Mouse (Mus musculus) adipocyte (in vitro differentiated cells): ENCODE measurements at regions not wholly inside any gene's neighbourhood (a gene's known extent, or its start where the extent isn't known, plus 50 kb on each side); places are given as distances from the start of the nearest gene placed in this dataset.

ENCODE experiments used
- DNase-seq: peaks from one replicate; pipeline ENCODE4 v3.0.0-alpha.2; 2016; ENCODE audit warnings: low spot score

DNA sequence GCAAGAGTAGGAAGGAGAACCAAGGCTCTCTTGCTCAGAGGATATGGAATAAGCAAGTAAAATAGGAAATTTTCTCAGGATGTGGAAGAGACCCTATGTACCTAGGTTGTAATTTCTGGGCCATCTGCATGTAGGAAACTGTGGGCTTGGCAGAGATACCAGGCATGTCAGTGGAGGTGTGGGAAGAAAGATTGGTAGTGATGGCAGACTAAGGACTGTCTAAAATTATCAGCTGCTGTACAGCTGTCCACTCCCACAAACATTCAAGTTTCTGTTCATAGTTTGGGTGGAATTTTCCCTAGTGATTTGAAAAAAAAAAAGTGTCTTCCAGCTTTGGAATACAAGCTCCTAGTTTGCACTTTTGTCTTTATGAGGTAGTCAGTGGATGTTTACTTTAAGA is 744.7 kb downstream of the Dhx35 start:
- no peak for DNase-seq

- DNase-seq = no peak
Observed at GRCm38 (mm10) chr2:159557567-159557966, 763.0 kb downstream of the Dhx35 start.

GRCm38 (mm10) chr2:159565255-159565654 is 768.7 kb downstream of the Gm826 start:
- DNase-seq = no peak

DNA sequence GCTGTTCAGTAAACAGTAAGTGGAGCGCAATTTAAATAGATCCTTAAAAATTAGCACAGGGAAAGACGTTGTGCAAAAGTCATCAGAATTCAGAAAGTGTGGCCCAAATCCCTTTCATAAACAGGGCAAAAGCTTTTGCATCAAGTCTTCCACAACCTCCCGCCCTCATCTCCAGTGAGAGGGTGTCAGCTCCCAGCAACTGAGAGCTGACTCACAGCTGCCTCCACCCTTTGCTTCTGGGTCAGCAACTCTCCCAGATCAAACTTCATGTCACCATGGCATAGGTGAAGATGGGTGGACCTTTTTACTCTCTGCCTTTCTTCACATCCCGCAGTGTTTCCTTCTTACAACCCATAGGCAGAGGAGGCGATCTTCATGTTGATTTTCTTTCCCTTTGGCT is 768.0 kb downstream of the Gm826 start:
- DNase-seq = peak; percentile 7

GRCm38 (mm10) chr2:159566461-159566860 is 767.5 kb downstream of the Gm826 start:
- DNase-seq = peak; percentile 53

GRCm38 (mm10) chr2:159568391-159568790 is 765.6 kb downstream of the Gm826 start:
- DNase-seq = no peak

DNA sequence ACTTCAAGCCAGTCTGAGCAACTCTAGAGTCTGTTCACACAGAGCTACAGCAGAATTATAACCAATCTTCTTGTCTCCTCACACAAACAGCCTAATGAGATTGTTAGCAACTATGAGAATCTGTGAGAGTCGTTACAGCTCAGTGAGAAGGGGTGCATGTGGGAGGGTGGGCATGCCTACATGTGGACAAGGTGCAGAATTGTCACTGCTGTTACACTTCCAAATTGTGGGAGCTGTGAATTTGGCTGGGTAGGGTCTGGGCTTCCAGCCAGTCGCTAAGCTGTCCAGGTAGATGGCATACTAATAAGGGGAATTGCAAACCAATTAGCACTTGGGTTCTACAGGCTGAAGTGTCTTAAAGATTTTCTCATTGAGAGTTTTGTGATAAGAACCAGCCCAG is 762.1 kb downstream of the Gm826 start:
- DNase-seq = no peak

GRCm38 (mm10) chr2:159575271-159575670 is 758.7 kb downstream of the Gm826 start:
- no peak for DNase-seq

DNA sequence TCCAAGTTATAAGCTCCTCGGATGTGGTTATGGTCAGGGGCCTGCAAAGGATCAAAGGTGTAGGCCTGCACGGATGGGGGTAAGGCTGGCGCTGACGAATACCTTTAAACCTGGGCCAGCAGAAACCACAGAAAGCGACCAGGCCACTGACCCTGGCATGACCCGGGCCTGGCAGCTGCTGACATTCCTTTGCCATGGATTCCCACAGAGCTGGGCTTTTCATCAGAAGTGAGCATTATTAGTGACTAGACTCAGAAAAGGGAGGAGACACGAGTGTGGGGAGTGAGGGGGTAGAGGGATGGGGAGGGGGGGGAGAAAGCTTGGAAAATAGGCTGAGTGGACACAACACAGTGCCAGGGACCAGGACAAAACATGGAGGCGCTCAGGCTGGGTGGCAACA is 750.9 kb downstream of the Gm826 start:
- DNase-seq = no peak

DNA sequence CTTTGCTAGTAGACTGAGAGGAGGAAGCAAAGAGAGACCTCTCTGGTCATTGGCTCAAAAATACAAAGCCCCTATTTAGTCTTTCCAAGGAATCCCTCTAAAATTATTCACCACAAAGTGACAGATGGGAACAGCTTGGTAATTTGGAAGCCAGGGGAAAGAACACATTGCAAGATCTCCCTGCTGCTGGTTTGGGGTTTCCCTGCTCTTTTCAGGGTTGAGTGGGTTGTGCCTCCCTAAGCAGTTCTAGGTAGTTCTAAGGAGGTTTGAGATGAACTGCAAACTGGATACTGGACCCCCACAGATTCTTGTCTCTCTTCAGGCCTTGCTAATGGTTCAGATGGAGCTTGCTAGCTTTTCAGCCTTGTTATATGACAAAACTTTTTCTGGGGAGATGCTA is 749.3 kb downstream of the Gm826 start:
- no peak for DNase-seq

DNA sequence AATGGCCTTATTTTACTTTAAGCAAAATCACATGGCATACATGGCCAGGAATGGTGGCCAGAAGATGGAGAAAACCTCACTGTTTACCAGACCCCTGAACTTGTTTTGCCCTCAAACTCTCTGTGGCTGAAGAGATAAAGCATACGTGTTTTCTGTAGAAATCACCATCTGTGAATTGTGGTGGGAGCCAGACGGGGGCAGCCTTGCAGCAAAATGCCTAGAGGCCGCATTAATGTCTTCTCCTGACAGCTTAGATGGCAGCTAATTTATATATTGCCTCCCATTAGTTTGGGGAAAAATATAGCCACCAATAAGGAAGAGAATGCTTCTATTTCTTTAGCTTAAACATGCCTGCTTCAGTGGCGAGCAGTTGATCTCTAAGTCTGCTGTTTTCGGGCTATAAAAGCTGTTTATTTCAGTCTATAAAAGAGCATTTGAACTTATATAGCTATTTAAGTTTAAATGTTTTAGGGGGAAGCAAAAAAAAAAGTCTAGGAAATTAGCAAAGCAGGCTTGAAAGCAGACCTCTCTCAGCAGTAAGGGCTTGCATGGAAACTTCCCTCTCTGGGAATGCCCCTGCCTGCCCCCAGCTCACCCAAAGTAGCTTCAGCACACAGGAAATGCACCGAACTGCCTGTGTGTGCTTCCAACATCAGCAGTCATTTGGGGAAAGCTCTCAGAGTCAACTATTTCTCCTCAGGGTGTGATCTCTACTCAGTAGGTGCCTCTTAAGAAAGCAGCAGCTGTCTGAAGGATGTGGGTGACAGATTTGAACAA is 747.1 kb downstream of the Gm826 start:
- DNase-seq = peak; percentile 47

- peak; percentile 28 for DNase-seq
Observed at GRCm38 (mm10) chr2:159591396-159592124, 742.4 kb downstream of the Gm826 start.

DNA sequence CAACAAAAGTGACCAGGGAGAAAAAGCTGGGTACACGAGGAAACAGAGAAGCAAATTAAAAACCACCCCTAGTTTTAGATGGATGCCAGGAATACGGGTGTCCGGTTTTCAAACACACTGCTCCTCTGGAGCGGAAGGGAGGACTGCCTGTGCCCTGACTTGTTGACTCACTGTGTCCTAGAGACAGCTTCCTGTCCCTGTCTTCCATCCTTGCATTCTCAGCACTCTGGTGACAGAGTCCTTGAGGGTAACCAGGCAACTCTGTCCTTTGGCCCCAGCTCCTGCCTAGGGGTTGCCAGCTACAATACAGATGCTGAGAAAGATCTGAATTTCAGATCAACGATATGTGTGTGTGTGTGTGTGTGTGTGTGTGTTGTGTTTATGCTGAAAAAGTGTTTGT is 741.1 kb downstream of the Gm826 start:
- no peak for DNase-seq

DNA sequence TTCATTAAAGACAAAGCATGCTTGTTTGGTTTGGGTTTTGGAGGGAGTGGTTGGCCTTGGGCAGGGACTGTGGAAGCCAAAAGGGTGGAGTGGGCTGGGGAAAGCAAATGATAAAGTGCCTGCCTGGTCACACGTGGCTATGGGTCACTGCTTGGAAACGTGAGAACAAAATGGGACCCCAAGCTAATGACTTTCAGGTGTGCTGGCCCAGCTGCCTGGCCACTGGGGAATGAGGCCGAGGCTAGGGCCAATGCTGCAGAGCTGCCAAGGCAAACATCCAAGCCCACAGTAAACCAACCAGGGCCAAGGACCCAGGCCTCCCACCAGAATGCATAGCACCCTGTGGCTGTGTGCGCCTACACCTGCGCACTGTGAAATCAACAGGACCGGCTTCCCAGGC is 737.7 kb downstream of the Gm826 start:
- no peak for DNase-seq

- no peak for DNase-seq
Observed at GRCm38 (mm10) chr2:159598080-159598479, 735.9 kb downstream of the Gm826 start.

DNA sequence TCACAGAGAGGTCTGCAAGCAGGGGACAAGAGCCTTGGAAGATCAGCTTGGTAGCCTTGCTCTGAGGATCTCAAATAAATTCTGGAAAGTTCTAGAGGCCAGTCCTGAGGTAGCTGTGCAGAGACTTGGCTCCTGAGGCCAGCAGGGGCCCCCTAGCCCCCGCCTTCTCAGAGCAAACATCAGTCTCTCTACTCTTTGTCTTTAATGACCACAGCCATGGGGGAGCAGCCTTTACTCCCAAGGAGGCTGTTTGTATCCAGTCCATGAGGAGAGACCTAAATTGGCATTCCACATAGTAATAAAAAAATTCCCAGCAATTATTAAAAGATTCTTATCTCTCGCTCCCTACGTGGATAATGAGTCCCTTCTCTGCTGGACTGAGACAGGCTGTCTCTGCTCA is 726.8 kb downstream of the Gm826 start:
- no peak for DNase-seq

DNA sequence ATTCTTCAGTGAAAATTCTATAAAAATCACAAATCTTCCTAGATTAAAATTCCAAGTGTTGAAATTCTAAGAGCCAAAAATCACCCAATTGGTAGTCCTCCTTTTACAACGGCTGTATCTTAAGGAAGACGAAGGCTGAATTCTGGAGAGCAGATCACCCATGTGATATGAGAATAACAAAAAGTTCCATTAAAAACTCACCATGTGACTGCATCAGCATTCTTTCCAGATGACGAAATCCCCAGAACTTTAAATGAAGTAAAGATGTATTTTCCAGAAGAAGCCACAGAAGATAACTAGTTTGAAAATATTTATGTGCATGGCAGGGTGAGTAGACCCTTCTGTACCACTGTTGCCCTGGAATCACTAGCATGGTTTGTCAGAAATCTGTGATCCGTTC is 723.5 kb downstream of the Gm826 start:
- DNase-seq = no peak

DNA sequence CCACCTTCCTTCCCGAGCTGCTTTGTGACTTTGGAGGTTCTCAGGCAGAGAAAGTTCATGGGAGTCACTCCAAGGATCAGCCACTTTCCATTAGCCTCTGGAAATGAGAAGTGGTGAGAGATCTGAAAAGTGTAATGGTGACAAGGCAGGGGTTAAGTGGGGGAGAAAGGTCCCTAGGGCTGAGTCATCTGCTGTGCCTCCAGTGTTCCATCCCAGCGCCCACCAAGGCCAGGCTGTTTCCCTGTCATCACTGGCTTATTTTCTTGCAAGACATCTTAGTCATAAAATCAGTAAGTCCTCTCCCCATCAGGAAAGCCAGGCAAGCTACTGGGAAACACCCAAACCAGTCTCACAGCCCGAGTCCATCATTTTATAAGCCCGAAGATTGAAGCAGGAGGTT is 717.3 kb downstream of the Gm826 start:
- DNase-seq = no peak

DNA sequence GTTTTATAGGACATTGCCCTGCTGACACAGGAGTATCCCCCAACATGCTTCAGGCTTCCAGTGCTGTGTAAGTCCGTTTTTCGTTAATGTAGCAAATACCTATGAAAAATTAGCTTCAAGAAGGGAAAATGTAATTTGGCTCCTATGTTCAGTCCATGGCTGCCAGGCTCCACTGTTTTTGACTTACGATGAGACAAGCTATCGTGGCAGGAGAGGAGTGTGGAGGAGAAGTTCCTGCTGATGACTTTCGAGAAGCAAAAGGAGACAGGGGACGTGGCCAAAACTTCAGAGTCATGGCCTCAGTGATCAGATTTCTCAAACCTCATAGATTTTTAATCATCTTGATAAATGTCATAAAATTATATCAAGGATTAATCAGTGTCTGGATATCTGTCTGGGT is 712.7 kb downstream of the Gm826 start:
- DNase-seq = no peak

- DNase-seq = no peak
Observed at GRCm38 (mm10) chr2:159622141-159622669, 711.8 kb downstream of the Gm826 start.

GRCm38 (mm10) chr2:159625306-159625705 is 708.7 kb downstream of the Gm826 start:
- no peak for DNase-seq

DNA sequence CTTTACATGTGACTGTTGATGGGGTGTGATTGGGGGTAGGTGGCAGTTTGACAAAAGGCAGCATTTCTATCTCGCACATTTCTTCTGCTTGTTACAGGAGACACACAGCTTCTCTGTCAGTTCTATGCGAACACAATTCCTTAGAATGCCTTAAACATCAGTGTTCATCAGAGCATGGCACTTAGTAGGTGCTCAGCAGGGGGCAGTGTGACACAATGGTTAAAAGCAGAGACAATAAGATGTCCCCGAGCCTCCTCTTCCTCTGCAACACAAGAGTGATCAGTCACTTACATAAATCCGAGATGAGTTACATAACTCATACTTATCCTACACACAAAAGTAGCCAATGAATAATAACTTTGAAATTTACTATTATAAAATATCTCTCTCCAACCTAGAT is 688.1 kb downstream of the Gm826 start:
- DNase-seq = peak; percentile 82

DNA sequence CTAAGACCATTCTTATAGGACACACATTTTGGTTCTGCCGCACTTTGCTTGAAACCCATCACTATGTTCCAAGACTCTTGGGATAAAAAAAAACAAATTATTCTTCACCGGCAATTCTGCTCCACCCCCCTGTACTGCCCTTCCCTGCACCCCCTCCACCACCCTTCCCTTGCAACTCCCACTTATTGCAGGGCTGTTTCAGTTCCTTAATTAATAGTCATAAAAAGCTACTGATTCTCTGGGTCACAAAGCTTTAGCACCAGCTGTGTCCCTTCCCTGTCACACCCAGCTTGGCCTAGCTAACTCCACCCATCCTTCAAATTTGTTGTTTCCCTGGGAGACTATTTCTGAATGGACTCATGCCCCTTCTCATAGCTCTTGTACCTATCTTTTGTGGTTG is 687.4 kb downstream of the Gm826 start:
- DNase-seq = no peak
